Mouse (Mus musculus) heart, postnatal 0 days (tissue): ENCODE measurements around the gene Adamts1.

Source experiments
- CTCF ChIP-seq: IDR thresholded peaks from 2 replicates; pipeline ENCODE4 v1.5.1; 2016; ENCODE audit warnings: antibody characterized with exemption, control low read depth, low read depth
- EP300 ChIP-seq: IDR thresholded peaks from 2 replicates; pipeline ENCODE4 v1.6.1; 2016; ENCODE audit warnings: antibody characterized with exemption, low read depth

GRCm38 (mm10) chr16:85762052-85762665 lies 40.8 kb downstream of the Adamts1 start:
- TF ChIP-seq CTCF (no peak), EP300 (no peak)
